13 mouse cellular contexts compared by ENCODE assay signal in genomic region chr14:31857096-31857975, GRCm38 (mm10). TPM values are rescaled to one million over a fixed set of nuclear protein-coding genes. Genes with fewer than 3 reads are reported as not detected.
DNase-seq lines count a peak whose midpoint lies in the region; ATAC-seq and TF ChIP-seq lines count a peak whose summit lies in the region.
"Had no signal": no experiment of that assay in that cellular context is flagged by ENCODE, and none has a peak within 500 bp of the region (broad histone marks: within the 10 kb centered on the region; RNA-seq: fewer than 3 reads in every experiment).

No protein-coding gene starts in this region.

- peak; percentile 20 for DNase-seq in forebrain, postnatal 0 days
- DNase-seq in NIH3T3 (ENCODE audit: low read depth), result peak; percentile 31
- peak; percentile 57 to 75 for DNase-seq in kidney, adult 8-10 months
- DNase-seq in left cerebral cortex, postnatal 14 days (ENCODE audit: low spot score in 2 of 2), result peak; percentile 69 to 84
- DNase-seq in gastrocnemius, postnatal 4 days (ENCODE audit: low spot score in 2 of 2), result no peak
- DNase-seq in urinary bladder, postnatal 25 days (ENCODE audit: low spot score), result no peak
- DNase-seq in adrenal gland, postnatal 10 days, result no peak
- DNase-seq: cerebellum, adult 9-11 months; liver, embryonic 13.5 days had no signal

- no peak overlapping the region for H3K9ac ChIP-seq in forebrain, postnatal 0 days
- no peak overlapping the region for H3K9ac ChIP-seq in forebrain, embryonic 12.5 days
- H3K9ac ChIP-seq: forebrain, embryonic 15.5 days; hindbrain, embryonic 15.5 days; liver, embryonic 13.5 days had no signal

- H3K27ac ChIP-seq in forebrain, postnatal 0 days (ENCODE audit: low read depth, low read length), result no peak overlapping the region
- H3K27ac ChIP-seq in forebrain, embryonic 12.5 days, result no peak overlapping the region
- H3K27ac ChIP-seq: forebrain, embryonic 15.5 days; hindbrain, embryonic 15.5 days; liver, embryonic 13.5 days had no signal

- H3K27me3 ChIP-seq in forebrain, postnatal 0 days (ENCODE audit: insufficient read depth, low read length), result no peaks in the 10 kb centered on the region
- H3K27me3 ChIP-seq in forebrain, embryonic 12.5 days, result no peaks in the 10 kb centered on the region
- H3K27me3 ChIP-seq: forebrain, embryonic 15.5 days; hindbrain, embryonic 15.5 days; liver, embryonic 13.5 days had no signal

- WGBS in forebrain, postnatal 0 days, result 70% methylated on average over 11 of the region's 11 CpGs
- WGBS in forebrain, embryonic 12.5 days, result 79% methylated on average over 11 of the region's 11 CpGs

- H3K9me3 ChIP-seq in forebrain, postnatal 0 days (ENCODE audit: low read length), result no peaks in the 10 kb centered on the region
- H3K9me3 ChIP-seq in forebrain, embryonic 12.5 days, result peaks cover 7% of the 10 kb centered on the region; the same call in 1 of the 2 replicates
- H3K9me3 ChIP-seq: forebrain, embryonic 15.5 days; hindbrain, embryonic 15.5 days had no signal

- ATAC-seq in forebrain, postnatal 0 days, result no peak
- no peak for ATAC-seq in forebrain, embryonic 12.5 days (ENCODE audit: low FRiP score)
- ATAC-seq: forebrain, embryonic 15.5 days; midbrain, embryonic 16.5 days had no signal

- intact Hi-C loops in left cerebral cortex, postnatal 14 days (cut with DNase I), result no loop called here

- no peak overlapping the region for H3K4me2 ChIP-seq in forebrain, postnatal 0 days (ENCODE audit: low read depth)
- H3K4me2 ChIP-seq in forebrain, embryonic 12.5 days, result no peak overlapping the region
- H3K4me2 ChIP-seq: forebrain, embryonic 15.5 days; hindbrain, embryonic 15.5 days; liver, embryonic 13.5 days had no signal

- no peak overlapping the region for H3K4me3 ChIP-seq in forebrain, postnatal 0 days (ENCODE audit: low read depth, low read length)
- no peak overlapping the region for H3K4me3 ChIP-seq in forebrain, embryonic 12.5 days (replicated peaks)
- H3K4me3 ChIP-seq: forebrain, embryonic 15.5 days; hindbrain, embryonic 15.5 days; liver, embryonic 13.5 days had no signal

- H3K36me3 ChIP-seq in forebrain, postnatal 0 days (ENCODE audit: insufficient read depth), result no peaks in the 10 kb centered on the region
- no peaks in the 10 kb centered on the region for H3K36me3 ChIP-seq in forebrain, embryonic 12.5 days (replicated peaks)
- H3K36me3 ChIP-seq: forebrain, embryonic 15.5 days; hindbrain, embryonic 15.5 days; liver, embryonic 13.5 days had no signal

- H3K4me1 ChIP-seq in forebrain, postnatal 0 days (ENCODE audit: insufficient read depth), result no peaks in the 10 kb centered on the region
- H3K4me1 ChIP-seq in forebrain, embryonic 12.5 days, result no peaks in the 10 kb centered on the region
- H3K4me1 ChIP-seq: hindbrain, embryonic 15.5 days; liver, embryonic 13.5 days had no signal

- TF ChIP-seq CTCF in forebrain, postnatal 0 days (IDR thresholded peaks at IDR 0.05; ENCODE audit: low read depth), result no peak

RNA-seq across cellular contexts. Expression of gene Ankrd28, which starts 26.9 kb away (rescaled TPM):
- 27.5 and 29.1 TPM in 2 replicates for total RNA-seq in forebrain, postnatal 0 days (2014; rRNA removed)
- polyA plus RNA-seq in forebrain, postnatal 0 days (2015; fragmentation: Nextera tagmentation; extraction: Ambion mirVana), result 5.6 and 6.9 TPM in 2 replicates
- 16.4 and 16.7 TPM in 2 replicates for polyA plus RNA-seq in forebrain, embryonic 12.5 days (2016; fragmentation: Nextera tagmentation; extraction: Ambion mirVana)
- 10 to 100 TPM; 46.8 to 54.8 TPM for total RNA-seq in left cerebral cortex, postnatal 14 days (2021)
- total RNA-seq in gastrocnemius, postnatal 4 days (2021), result 10 to 100 TPM; 45.0 to 51.1 TPM
- total RNA-seq in adrenal gland, postnatal 10 days (2021), result 10 to 100 TPM; 26.9 to 37.5 TPM

Comparison
In these comparisons a context has a peak if more than half of its experiments do, and no peak if none do; other contexts are left out.
1. DNase-seq: peak in forebrain, postnatal 0 days (single experiment), NIH3T3 (single experiment), kidney, adult 8-10 months (2 of 2) and left cerebral cortex, postnatal 14 days (2 of 2); none in gastrocnemius, postnatal 4 days (0 of 2), urinary bladder, postnatal 25 days (single experiment) and adrenal gland, postnatal 10 days (single experiment).